Mouse (Mus musculus): Measurements from ENCODE around the gene Serpinb1b. TPM values are rescaled to one million over a fixed set of nuclear protein-coding genes. Genes with fewer than 3 reads are reported as not detected.

Serpinb1b gene
- polyA plus RNA-seq, 1 experiment from 2014 or later, result 0.85 TPM

DNA sequence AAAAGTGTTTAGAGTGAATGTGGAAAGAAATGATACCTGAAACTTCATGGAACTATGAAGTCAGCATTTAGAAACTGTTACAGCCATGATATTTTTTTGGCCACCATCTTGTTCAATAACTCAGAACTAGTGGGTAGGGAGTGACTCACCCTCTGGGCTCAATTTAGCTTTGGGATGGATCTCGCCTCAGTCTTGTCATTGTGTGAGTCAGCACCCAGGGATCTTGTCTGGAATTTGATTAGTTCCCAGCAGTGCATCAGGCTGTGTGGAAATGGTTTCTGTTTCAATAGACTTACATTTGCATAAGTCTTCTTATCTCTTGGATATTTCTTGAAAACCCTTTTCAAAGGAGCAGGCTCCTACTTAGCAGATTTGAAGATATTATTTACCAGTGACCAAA, 12.2 kb downstream of the Serpinb1b start:
- no peak for DNase-seq (ENCODE audit: low spot score)

DNA sequence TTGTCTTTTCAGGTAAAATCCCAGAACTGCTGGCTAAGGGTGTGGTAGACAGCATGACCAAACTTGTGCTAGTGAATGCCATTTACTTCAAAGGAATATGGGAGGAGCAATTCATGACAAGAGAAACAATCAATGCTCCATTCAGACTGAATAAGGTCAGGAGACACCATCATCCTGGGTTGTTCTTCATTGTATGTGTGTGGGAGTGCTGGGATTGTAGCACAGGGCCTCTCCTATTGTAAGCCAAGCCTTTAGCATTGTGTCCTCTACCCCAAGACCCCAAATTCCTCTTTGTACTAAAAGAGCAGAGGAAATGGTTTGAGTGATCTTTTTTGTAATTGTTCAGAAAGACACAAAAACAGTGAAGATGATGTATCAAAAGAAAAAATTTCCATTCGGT, 12.9 kb downstream of the Serpinb1b start:
- no peak for DNase-seq (ENCODE audit: low spot score)

GRCm38 (mm10) chr13:33095575-33095974, 17.2 kb downstream of the Serpinb1b start:
- DNase-seq (ENCODE audit: low spot score), result no peak

DNA sequence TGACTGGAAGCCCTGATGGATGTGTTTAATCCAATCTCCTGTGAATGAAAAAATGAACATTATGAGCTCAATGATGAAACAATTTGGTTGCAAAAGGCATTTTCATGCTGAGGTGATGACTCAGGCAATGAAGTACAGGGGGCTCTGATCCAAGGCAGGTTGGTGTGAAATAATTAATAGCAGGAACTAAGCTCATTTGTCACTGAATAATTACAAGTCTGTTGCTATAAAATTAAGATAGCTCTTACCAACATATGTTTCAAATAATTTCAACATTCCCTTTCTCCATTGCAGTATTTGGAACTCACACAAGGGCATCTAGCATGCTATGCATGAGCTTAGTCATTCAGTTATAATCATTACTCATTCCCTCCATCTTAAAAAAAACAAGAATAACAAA, 27.3 kb downstream of the Serpinb1b start:
- DNase-seq (ENCODE audit: low spot score), result no peak

DNA sequence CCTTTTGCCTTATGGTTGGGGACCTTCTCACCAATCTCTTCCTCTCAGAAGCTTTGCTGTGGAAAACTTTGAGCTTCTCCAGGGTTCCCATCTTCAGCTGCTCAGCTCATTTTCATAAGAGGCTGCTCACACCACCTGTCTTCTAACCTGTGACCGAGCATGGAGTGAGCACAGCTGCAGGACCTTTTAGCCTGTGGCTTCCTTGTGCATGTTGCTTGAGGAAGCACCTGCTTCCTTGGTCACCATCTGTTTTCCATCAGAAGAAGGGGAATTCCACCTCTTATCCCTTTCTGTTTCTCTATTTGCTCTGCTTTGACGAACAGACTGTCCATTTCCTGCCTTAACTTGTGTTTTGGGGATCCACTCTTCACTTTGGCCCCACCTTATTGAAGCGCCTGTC, 34.7 kb downstream of the Serpinb1b start:
- no peak for DNase-seq (ENCODE audit: low spot score)

DNA sequence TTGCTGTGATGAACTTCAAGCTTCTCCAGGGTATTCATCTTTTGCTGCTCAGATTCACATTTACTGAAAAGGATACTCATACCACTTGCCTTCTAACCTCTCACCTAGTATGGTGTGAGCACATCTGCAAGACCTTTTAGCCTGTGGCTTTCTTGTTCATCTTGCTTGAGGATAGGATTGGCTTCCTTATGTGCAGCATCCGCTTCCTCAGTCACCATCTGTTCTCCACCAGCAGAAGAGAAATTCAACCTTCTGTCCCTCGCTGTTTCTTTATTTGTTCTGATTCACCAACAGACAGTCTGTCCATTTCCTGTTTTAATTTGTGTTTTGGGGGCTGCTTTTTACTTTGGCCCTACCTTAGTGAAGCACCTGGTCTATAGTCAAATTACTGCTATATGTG, 59.3 kb downstream of the Serpinb1b start:
- DNase-seq (ENCODE audit: low spot score), result no peak

DNA sequence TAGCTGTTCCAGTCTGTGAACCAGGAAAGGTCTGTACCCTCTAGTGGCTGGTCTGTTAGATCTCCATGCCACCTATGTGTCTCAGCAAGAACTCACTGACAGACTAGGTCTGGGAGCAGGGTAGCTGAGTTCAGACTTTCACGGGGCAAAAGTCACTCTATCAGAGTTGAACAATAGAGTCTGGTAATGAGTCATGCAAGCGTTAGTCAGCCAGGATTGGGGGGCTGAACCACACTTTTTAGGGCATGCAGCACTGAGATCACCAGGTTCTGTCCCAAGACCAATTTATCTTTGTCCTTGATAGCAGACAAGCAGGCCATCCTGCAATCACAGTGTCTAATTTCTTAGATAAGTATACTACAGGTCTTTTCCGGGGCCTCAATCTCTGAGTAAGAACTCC, 63.1 kb downstream of the Serpinb1b start:
- no peak for DNase-seq (ENCODE audit: low spot score)

Other genes with a start within 250 kb of the Serpinb1b start
- gene Serpinb1a, start 227.4 kb upstream of the Serpinb1b start, polyA plus RNA-seq (2015; fragmentation: Nextera tagmentation; extraction: Ambion mirVana), result 47.2 and 50.3 TPM in 2 replicates
- gene Serpinb1c, start 180.4 kb upstream of the Serpinb1b start, polyA plus RNA-seq (2015; fragmentation: Nextera tagmentation; extraction: Ambion mirVana), result not detected in 2 replicates
- gene Serpinb6b, start 113.4 kb upstream of the Serpinb1b start, polyA plus RNA-seq (2015; fragmentation: Nextera tagmentation; extraction: Ambion mirVana), result 15.1 and 16.6 TPM in 2 replicates
- 12.6 and 12.9 TPM in 2 replicates for gene Serpinb9, start 75.3 kb upstream of the Serpinb1b start, polyA plus RNA-seq (2015; fragmentation: Nextera tagmentation; extraction: Ambion mirVana)
- gene Serpinb9b, start 51.2 kb upstream of the Serpinb1b start, polyA plus RNA-seq (2015; fragmentation: Nextera tagmentation; extraction: Ambion mirVana), result 0.45 and 0.57 TPM in 2 replicates
- gene Serpinb9c, start 81.2 kb downstream of the Serpinb1b start, polyA plus RNA-seq (2015; fragmentation: Nextera tagmentation; extraction: Ambion mirVana), result 0.17 TPM in 1 of 2 replicates, not detected in the other
- gene Serpinb9d, start 114.4 kb downstream of the Serpinb1b start, polyA plus RNA-seq (2015; fragmentation: Nextera tagmentation; extraction: Ambion mirVana), result 0.14 and 0.17 TPM in 2 replicates
- gene Serpinb9e, start 171.0 kb downstream of the Serpinb1b start, polyA plus RNA-seq (2015; fragmentation: Nextera tagmentation; extraction: Ambion mirVana), result 0.07 TPM in 1 of 2 replicates, not detected in the other
- gene Serpinb9f, start 245.5 kb downstream of the Serpinb1b start, polyA plus RNA-seq (2015; fragmentation: Nextera tagmentation; extraction: Ambion mirVana), result not detected in 2 replicates

Data from thymus, postnatal 0 days (tissue).